Mouse (Mus musculus) small intestine, adult 2 months (tissue): ENCODE results near the gene Tuba3a. TPM values are rescaled to one million over a fixed set of nuclear protein-coding genes. Genes with fewer than 3 reads are reported as not detected.

Experiments
- H3K27ac ChIP-seq: fragments of 200-500 bp; 2 replicates; pipeline ENCODE4 v1.5.1; 2012; ENCODE audit warnings: low read depth, low read length, control low read depth, inconsistent platforms; ENCODE audit not compliant: insufficient read depth
- H3K27me3 ChIP-seq: fragments of 200-500 bp; 2 replicates; pipeline ENCODE4 v1.6.1; 2012; ENCODE audit warnings: mild to moderate bottlenecking, moderate library complexity, low read length, inconsistent platforms; ENCODE audit not compliant: control insufficient read depth, insufficient read depth
- H3K36me3 ChIP-seq: fragments of 200-500 bp; 2 replicates; pipeline ENCODE4 v1.6.1; 2012; ENCODE audit warnings: mild to moderate bottlenecking, low read length, control low read depth, inconsistent platforms; ENCODE audit not compliant: control insufficient read depth, insufficient read depth
- H3K4me1 ChIP-seq: fragments of 200-500 bp; 2 replicates; pipeline ENCODE4 v1.6.1; 2012; ENCODE audit warnings: low read length, inconsistent platforms, mixed read lengths; ENCODE audit not compliant: control insufficient read depth, insufficient read depth, insufficient read length
- H3K4me3 ChIP-seq: fragments of 200-500 bp; 2 replicates; pipeline ENCODE4 v1.5.1; 2012; ENCODE audit warnings: low read depth, mild to moderate bottlenecking, control low read depth, inconsistent platforms, low read length, moderate library complexity
- CTCF ChIP-seq: fragments of 200-500 bp; IDR thresholded peaks from 2 replicates; pipeline ENCODE4 v1.5.1; 2012; ENCODE audit warnings: low read depth, mild to moderate bottlenecking, control low read depth, inconsistent platforms, low read length, moderate library complexity, mixed read lengths; ENCODE audit not compliant: insufficient replicate concordance, insufficient read length; ENCODE audit errors: extremely low read depth
- POLR2A ChIP-seq: fragments of 200-500 bp; IDR thresholded peaks from 2 replicates; pipeline ENCODE4 v1.6.1; 2012; ENCODE audit warnings: low read depth, mild to moderate bottlenecking, control low read depth, inconsistent platforms, low read length, moderate library complexity
- WGBS: fragments of 180-500 bp; shearing (Covaris S2); methylation state at CpG from one replicate; pipeline ENCODE4 v1.1.7; 2018; 5-methylcytosine and 5-hydroxymethylcytosine counted together
- polyA plus RNA-seq: library from polyadenylated mRNA; depleted of rRNA; stranded (reverse); fragments of >200 nt; gene quantifications from 2 replicates; pipeline ENCODE4 v1.2.3, GENCODE M21; 2012

The Tuba3a gene
- polyA plus RNA-seq, 1 experiment: not detected

DNA sequence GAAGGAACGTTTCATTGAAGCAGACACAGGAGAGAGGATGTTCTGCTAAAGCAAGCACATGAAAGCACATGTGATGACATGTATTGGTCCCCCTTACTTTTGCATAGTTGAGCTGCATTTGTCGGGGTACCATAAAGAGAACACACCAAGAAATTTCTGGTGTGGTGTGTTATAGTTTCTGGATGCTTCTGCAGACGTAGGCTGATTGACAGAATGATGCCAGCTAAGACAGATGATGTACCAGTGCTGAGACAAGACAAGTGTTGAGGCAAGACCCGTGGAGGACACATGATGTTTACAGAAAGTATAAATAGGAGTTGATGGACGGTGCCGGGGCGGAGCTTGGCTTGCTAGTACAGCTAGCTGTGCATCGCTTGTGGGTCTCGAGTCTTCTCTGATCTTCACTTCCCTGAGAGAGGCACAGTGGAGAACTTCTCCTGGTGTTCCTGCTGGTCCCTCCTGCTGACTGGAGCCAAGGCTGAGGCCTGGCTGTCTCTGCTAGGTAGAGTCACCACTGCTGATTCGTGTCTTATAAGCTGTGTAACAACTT, 25.8 kb downstream of the Tuba3a start:
- H3K36me3 ChIP-seq: no peaks in the 10 kb centered on the region
- 76% methylated on average over 10 of the region's 10 CpGs for WGBS
- TF ChIP-seq POLR2A (no peak), CTCF (no peak)
- no peaks in the 10 kb centered on the region; the same call in 1 of the 2 replicates for H3K27me3 ChIP-seq
- H3K4me3 ChIP-seq: no peak overlapping the region
- peaks cover 18% of the 10 kb centered on the region for H3K4me1 ChIP-seq
- H3K27ac ChIP-seq: no peak overlapping the region

DNA sequence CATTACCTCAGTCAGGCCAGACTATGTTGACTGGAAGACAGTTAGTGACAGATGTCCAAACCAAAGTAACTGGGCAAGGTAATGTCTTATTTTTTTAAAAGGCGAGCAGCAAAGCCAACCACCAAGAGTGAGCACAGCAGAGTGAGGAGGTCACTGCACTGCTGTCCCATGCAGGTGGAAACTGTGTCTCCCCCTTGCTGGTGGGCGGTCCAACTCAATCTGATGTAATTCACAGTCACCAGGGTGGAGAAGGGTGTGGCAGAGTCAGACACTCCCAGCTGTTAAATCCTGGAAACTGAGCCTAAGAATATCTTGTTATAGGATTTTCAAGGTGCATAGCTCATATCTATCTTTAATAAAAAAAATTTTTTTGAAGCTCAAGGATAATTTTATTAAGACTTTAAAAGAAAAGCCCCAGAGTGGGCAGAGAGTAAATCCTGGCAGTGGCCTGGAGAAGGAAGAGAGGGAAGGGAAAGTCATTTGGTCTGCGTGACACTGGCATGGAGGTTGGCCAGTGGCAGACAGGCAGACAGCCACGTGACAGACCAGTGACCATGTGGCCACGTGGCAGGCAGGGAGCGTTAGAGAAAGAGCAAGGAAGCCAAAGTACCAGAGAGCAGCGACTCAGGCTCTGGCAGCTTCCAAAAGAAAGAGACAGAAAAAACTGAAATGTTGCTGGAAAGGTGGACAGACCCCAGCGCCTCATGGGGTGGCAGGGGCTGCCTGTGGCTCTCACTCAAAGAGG, 29.4 kb downstream of the Tuba3a start:
- WGBS: 39% methylated on average over 8 of the region's 8 CpGs
- H3K36me3 ChIP-seq: no peaks in the 10 kb centered on the region
- no peaks in the 10 kb centered on the region; the same call in 1 of the 2 replicates for H3K27me3 ChIP-seq
- peaks cover 18% of the 10 kb centered on the region for H3K4me1 ChIP-seq
- peak overlapping the region; percentile 37; the same call in 1 of the 2 replicates for H3K27ac ChIP-seq
- H3K4me3 ChIP-seq: no peak overlapping the region
- TF ChIP-seq CTCF (no peak), POLR2A (no peak)

DNA sequence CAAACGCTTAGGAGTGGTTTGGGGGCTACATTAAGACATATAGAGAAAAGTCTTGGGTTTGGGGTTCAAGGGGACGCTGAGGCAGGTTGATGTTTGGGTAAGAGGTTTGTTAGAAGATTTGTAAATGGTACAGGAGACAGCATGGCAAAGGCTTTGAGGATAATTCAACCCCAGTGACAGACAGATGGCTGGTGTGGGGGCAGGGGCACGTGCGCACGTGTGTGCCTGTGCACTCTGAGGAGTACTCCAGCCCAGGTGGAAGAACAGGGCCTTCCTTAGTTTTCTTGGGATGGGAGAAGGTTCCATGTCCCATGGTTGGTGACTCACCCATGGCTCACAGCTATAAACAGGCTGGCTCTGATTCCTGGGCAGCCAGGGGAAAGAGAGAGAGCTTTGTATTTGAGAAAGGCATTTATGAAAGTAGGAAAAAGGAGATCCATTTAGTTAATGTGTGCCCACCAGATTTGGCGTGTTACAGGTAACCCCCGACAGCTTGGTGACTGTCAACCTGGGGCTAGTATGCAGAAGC, 30.3 kb downstream of the Tuba3a start:
- Histone ChIP-seq H3K36me3 (no peaks in the 10 kb centered on the region), H3K27me3 (no peaks in the 10 kb centered on the region; the same call in 1 of the 2 replicates), H3K27ac (no peak overlapping the region), H3K4me1 (peaks cover 18% of the 10 kb centered on the region), H3K4me3 (no peak overlapping the region)
- no peak for TF ChIP-seq CTCF
- WGBS: 79% methylated on average over 7 of the region's 7 CpGs

DNA sequence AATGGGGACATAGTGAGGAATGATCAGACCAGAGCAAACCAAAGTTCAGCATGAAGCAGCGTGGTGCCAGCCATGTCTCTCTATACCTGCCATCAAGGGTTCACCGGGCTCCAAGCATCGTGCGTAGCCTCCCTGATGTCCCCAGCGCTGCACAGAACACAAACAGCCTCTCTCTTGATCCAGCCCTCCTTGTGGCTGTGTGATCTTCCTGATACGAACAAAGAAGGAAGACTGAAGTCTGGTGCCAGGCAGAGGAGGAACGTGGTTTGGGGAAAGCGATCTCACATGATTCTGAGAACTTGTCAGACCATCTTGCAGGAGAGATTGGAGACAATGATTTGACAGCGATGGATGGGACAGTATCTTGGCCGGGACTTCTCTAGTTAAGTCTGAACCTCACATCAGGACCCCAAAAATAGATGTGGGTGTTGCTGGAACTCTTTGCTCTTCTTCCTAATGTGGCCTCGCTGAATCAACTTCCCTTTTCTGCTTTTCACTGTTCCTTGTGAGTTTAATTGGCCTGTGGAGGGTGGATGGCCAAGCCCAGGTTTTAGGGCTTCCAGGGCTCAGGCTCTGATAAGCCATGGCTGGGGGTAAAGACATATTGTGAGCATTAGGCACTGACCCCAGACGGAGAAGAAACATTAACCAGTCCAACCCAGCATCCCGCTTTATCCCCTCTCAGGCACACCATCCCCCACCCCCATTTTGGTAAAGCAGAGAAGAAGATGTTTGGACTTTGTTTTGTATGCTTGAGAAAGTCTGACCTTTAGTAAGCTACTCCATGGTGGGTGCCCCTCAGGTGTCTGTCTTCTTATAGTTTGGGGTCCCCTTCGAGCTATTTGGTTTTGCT, 31.8 kb downstream of the Tuba3a start:
- H3K36me3 ChIP-seq: no peaks in the 10 kb centered on the region

DNA sequence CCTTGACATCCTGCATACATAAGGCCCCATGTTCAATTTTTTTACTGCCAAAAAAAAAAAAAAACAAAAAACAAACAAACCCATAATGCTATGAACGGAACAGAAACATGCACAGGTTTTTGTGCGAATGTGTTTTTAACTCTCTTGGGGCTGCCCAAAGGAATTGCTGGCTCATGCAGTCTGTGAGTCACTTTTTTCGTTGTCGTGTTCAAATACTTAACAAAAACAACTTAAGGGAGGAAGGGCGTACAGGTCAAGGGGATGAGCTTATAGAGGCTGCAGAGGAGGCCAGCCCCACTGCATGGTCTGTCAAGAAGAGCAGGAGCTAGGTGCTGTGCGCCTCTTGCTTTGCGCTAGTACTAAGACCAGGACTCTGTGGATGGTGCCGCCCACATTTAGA, 33.1 kb downstream of the Tuba3a start:
- H3K4me1 ChIP-seq: peaks cover 11% of the 10 kb centered on the region
- H3K27me3 ChIP-seq: no peaks in the 10 kb centered on the region
- H3K4me3 ChIP-seq: no peak overlapping the region
- TF ChIP-seq POLR2A (no peak), CTCF (no peak)
- no peak overlapping the region for H3K27ac ChIP-seq
- 87% methylated on average over 8 of the region's 8 CpGs for WGBS
- H3K36me3 ChIP-seq: no peaks in the 10 kb centered on the region

More for the DNA sequence above, 31.8 kb downstream of the Tuba3a start:
- Histone ChIP-seq H3K27me3 (no peaks in the 10 kb centered on the region; the same call in 1 of the 2 replicates), H3K27ac (0 out of 2 replicates have a peak overlapping the region, but pooled peaks have one; percentile 3), H3K4me3 (peak overlapping the region; percentile 14), H3K4me1 (peaks cover 18% of the 10 kb centered on the region)
- 71% methylated on average over 14 of the region's 14 CpGs for WGBS
- no peak for TF ChIP-seq CTCF
- TF ChIP-seq POLR2A: no peak

DNA sequence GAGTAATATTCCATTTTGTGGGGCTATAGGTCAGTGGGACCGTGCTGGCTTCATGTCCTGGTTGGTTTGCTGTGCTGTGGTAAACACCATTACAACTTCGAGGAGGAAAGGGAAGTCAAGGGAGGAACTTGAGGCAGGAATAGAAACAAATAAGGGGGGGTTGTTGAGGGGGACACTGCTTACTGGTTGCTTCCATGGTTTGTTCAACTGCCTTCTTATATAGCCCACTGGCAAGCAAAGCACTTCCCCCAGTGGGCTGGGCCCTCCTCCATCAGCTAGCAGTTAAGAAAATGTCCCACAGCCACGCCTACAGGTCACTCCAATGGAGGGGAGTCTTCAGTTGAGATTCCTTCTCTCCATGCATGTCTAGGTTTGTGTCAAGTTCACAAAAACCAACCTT, 33.6 kb downstream of the Tuba3a start:
- Histone ChIP-seq H3K27ac (no peak overlapping the region), H3K36me3 (no peaks in the 10 kb centered on the region), H3K27me3 (no peaks in the 10 kb centered on the region), H3K4me3 (no peak overlapping the region), H3K4me1 (peaks cover 8% of the 10 kb centered on the region)
- WGBS: 81% methylated on average over 3 of the region's 3 CpGs
- TF ChIP-seq POLR2A (no peak), CTCF (no peak)
